Mouse (Mus musculus): Measurements from ENCODE around the gene Pdlim5. TPM values are rescaled to one million over a fixed set of nuclear protein-coding genes. Genes with fewer than 3 reads are reported as not detected.
A peak's percentile ranks its signal among the peaks of the same experiment; 100 is the strongest.

The Pdlim5 gene
- polyA plus RNA-seq, 1 experiment from 2014 or later: 28.9 TPM

GRCm38 (mm10) chr3:142243263-142243662 is 152.2 kb downstream of the Pdlim5 start:
- DNase-seq (ENCODE audit: low spot score) (peak; percentile 13), ATAC-seq (ENCODE audit: low FRiP score, low TSS enrichment) (no peak)
- no peak for TF ChIP-seq CTCF (IDR thresholded peaks at IDR 0.05; ENCODE audit: low read depth)
- TF ChIP-seq EP300 (optimal IDR thresholded peaks at IDR 0.05): no peak
- Histone ChIP-seq H3K36me3 (ENCODE audit: control insufficient read depth, insufficient read depth, low read length) (peaks cover 4% of the 10 kb centered on the region; the same call in 1 of the 2 replicates), H3K4me2 (replicated peaks; ENCODE audit: low read depth) (no peak overlapping the region), H3K27me3 (ENCODE audit: control insufficient read depth, insufficient read depth, low read length) (no peaks in the 10 kb centered on the region), H3K4me1 (replicated peaks; ENCODE audit: control insufficient read depth, insufficient read depth) (no peaks in the 10 kb centered on the region), H3K9me3 (ENCODE audit: control insufficient read depth, low read length) (no peaks in the 10 kb centered on the region), H3K27ac (replicated peaks) (no peak overlapping the region), H3K9ac (ENCODE audit: low read length) (no peak overlapping the region), H3K4me3 (ENCODE audit: low read depth, low read length) (no peak overlapping the region)
- 85% methylated on average over 5 of the region's 5 CpGs for WGBS

GRCm38 (mm10) chr3:142239298-142239697 is 156.2 kb downstream of the Pdlim5 start:
- Histone ChIP-seq H3K27ac (replicated peaks) (no peak overlapping the region), H3K4me2 (replicated peaks; ENCODE audit: low read depth) (no peak overlapping the region), H3K4me1 (replicated peaks; ENCODE audit: control insufficient read depth, insufficient read depth) (no peaks in the 10 kb centered on the region), H3K9me3 (ENCODE audit: control insufficient read depth, low read length) (no peaks in the 10 kb centered on the region), H3K36me3 (ENCODE audit: control insufficient read depth, insufficient read depth, low read length) (no peaks in the 10 kb centered on the region; the same call in 1 of the 2 replicates), H3K27me3 (ENCODE audit: control insufficient read depth, insufficient read depth, low read length) (no peaks in the 10 kb centered on the region), H3K4me3 (ENCODE audit: low read depth, low read length) (no peak overlapping the region), H3K9ac (ENCODE audit: low read length) (no peak overlapping the region)
- ATAC-seq (ENCODE audit: low FRiP score, low TSS enrichment) (no peak), DNase-seq (ENCODE audit: low spot score) (peak; percentile 3)
- no peak for TF ChIP-seq CTCF (IDR thresholded peaks at IDR 0.05; ENCODE audit: low read depth)
- TF ChIP-seq EP300 (optimal IDR thresholded peaks at IDR 0.05): no peak
- 94% methylated on average over 2 of the region's 2 CpGs for WGBS

GRCm38 (mm10) chr3:142238260-142239046 is 157.0 kb downstream of the Pdlim5 start:
- Histone ChIP-seq H3K36me3 (ENCODE audit: control insufficient read depth, insufficient read depth, low read length) (no peaks in the 10 kb centered on the region; the same call in 1 of the 2 replicates), H3K9me3 (ENCODE audit: control insufficient read depth, low read length) (no peaks in the 10 kb centered on the region), H3K4me2 (replicated peaks; ENCODE audit: low read depth) (no peak overlapping the region), H3K9ac (ENCODE audit: low read length) (no peak overlapping the region), H3K27ac (replicated peaks) (no peak overlapping the region), H3K4me1 (replicated peaks; ENCODE audit: control insufficient read depth, insufficient read depth) (no peaks in the 10 kb centered on the region), H3K27me3 (ENCODE audit: control insufficient read depth, insufficient read depth, low read length) (no peaks in the 10 kb centered on the region), H3K4me3 (ENCODE audit: low read depth, low read length) (no peak overlapping the region)
- no peak for ATAC-seq (ENCODE audit: low FRiP score, low TSS enrichment)
- no peak for TF ChIP-seq CTCF (IDR thresholded peaks at IDR 0.05; ENCODE audit: low read depth)
- no peak for TF ChIP-seq EP300 (optimal IDR thresholded peaks at IDR 0.05)
- DNase-seq (ENCODE audit: low spot score): peak; percentile 4
- 84% methylated on average over 10 of the region's 10 CpGs for WGBS

GRCm38 (mm10) chr3:142237621-142238020 is 157.9 kb downstream of the Pdlim5 start:
- TF ChIP-seq EP300 (optimal IDR thresholded peaks at IDR 0.05) (no peak), CTCF (IDR thresholded peaks at IDR 0.05; ENCODE audit: low read depth) (no peak)
- Histone ChIP-seq H3K4me2 (replicated peaks; ENCODE audit: low read depth) (no peak overlapping the region), H3K27ac (replicated peaks) (no peak overlapping the region), H3K9me3 (ENCODE audit: control insufficient read depth, low read length) (no peaks in the 10 kb centered on the region), H3K27me3 (ENCODE audit: control insufficient read depth, insufficient read depth, low read length) (no peaks in the 10 kb centered on the region), H3K36me3 (ENCODE audit: control insufficient read depth, insufficient read depth, low read length) (no peaks in the 10 kb centered on the region; the same call in 1 of the 2 replicates), H3K4me3 (ENCODE audit: low read depth, low read length) (no peak overlapping the region), H3K9ac (ENCODE audit: low read length) (no peak overlapping the region), H3K4me1 (replicated peaks; ENCODE audit: control insufficient read depth, insufficient read depth) (no peaks in the 10 kb centered on the region)
- WGBS: 87% methylated on average over 5 of the region's 5 CpGs
- DNase-seq (ENCODE audit: low spot score) (no peak), ATAC-seq (ENCODE audit: low FRiP score, low TSS enrichment) (no peak)

- no peak overlapping the region for H3K4me3 ChIP-seq (ENCODE audit: low read depth, low read length)
- no peak overlapping the region for H3K27ac ChIP-seq (replicated peaks)
- no peak overlapping the region for H3K9ac ChIP-seq (ENCODE audit: low read length)
- no peaks in the 10 kb centered on the region; the same call in 1 of the 2 replicates for H3K36me3 ChIP-seq (ENCODE audit: control insufficient read depth, insufficient read depth, low read length)
- no peaks in the 10 kb centered on the region for H3K9me3 ChIP-seq (ENCODE audit: control insufficient read depth, low read length)
- no peaks in the 10 kb centered on the region for H3K4me1 ChIP-seq (replicated peaks; ENCODE audit: control insufficient read depth, insufficient read depth)
- H3K4me2 ChIP-seq (replicated peaks; ENCODE audit: low read depth): no peak overlapping the region
- no peak for DNase-seq (ENCODE audit: low spot score)
- no peaks in the 10 kb centered on the region for H3K27me3 ChIP-seq (ENCODE audit: control insufficient read depth, insufficient read depth, low read length)
- WGBS: 83% methylated on average over 16 of the region's 16 CpGs
- ATAC-seq (ENCODE audit: low FRiP score, low TSS enrichment): no peak
- TF ChIP-seq CTCF (IDR thresholded peaks at IDR 0.05; ENCODE audit: low read depth) (no peak), EP300 (optimal IDR thresholded peaks at IDR 0.05) (no peak)
These were observed 161.7 kb downstream of the Pdlim5 start for GRCm38 (mm10) chr3:142233606-142234465.

Measured in stomach, postnatal 0 days (tissue).